Mouse (Mus musculus) gastrocnemius, postnatal 25 days (tissue): ENCODE data around the gene March6. TPM values are rescaled to one million over a fixed set of nuclear protein-coding genes. Genes with fewer than 3 reads are reported as not detected.

Source experiments
- DNase-seq: peaks from one replicate; pipeline ENCODE4 v3.0.0; 2022
- total RNA-seq, 2 experiments: library from RNA; stranded (reverse); gene quantifications; 1 replicate in 1 of 2; 2 replicates in 1 of 2; pipeline ENCODE4 v1.2.3; 2021

March6 gene
- total RNA-seq, 2 experiments from 2014 or later, result 94.5 to 100 TPM

DNA sequence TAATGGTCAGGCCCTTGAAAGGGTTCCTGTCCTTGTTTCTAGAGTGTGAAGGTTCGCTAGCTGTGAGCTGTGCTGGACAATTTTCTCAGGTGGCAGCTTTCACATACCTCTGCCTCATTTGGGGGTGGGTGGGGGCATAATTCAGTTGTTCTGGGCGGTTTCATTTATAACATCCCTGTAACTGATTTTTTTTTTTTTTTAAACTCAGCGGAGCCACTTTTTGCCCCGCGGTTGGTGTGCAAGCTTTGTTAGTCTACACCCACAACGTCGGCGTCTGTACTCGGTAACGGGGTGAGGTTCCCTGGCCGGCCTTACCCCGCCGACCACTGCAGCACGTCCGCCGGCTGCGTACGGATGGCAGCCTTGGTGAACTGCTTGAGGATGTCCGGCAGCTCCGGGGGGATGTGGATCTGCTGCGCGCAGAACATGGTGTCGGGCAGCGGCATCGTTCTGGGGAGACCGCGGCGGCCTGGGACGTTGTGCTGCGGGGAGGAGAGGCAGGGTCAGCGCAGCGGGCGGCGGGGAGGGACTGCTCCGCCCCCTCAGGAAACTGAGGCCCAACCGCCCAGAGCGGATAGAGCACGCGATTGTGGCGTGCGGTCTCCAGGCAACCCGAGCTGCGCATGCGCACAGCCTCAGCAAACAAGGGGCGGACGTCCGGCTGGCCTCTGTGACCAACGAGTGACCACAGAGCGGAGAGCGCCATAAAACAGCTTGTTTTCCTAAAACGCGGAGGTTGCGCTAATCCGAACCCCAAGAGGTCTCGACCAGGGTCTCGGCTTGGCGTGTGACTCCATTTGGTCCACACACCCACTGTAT lies 77.5 kb downstream of the March6 start, which contains the start of gene Ropn1l:
Ropn1l (minus strand) TSS at position 640 of the 819 bp plus-strand sequence.
- DNase-seq, result peak; percentile 91

DNA sequence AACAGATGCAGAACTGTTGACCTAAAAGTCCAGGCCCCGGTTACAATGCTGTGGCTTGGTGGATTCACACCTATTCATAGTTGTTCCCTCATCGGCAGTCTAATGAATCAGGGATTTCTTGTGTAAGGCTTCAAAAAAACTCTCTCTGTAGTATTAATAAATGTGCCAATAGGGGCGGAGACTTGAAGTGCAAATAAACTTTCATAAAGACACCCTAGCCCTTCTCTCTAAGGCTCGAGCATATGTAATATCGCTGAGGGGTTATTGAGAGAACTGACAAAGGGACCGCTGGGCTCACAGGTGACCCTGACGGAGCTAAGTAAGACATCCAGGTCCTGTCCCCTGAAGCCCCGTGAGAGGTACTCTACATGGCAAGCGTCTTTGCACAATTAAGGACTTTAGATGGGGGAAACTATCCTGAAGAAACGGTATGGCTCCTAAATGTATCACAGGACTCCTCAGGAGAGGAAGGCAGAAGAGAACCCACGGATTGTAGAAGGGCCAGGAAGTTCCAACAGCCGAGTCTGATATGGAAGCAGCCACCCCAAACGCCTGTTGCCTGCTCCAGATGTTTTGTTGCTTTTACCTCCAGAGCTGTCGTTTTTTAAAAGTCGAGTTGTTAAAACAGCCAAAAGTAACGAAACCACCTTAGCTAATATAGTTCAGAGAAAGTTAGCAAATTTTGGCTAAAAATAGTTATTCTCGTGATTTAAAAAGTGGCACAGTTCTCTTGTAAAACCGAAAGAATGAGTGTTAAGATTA lies 78.3 kb downstream of the March6 start:
- no peak for DNase-seq

DNA sequence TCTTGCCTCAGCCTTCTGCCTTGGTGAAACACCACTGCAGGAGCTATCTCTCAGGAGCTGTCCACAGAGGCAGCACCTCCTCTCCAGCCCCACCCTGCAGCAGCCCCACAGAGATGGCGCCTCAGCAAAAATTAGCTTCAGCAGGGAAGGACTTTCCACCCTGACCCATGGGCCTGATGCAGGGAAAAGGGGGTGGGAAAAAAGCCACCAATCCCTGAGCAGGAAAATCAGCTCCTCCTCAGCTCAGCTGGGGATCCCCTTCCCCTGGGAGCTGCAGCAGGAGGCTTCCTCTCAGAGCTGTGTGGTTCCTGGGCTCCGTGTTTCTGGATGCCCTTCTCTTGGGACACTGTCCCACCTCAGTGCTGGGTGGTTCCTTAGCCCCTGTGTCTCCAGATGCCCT lies 81.1 kb downstream of the March6 start:
- DNase-seq, result no peak

DNA sequence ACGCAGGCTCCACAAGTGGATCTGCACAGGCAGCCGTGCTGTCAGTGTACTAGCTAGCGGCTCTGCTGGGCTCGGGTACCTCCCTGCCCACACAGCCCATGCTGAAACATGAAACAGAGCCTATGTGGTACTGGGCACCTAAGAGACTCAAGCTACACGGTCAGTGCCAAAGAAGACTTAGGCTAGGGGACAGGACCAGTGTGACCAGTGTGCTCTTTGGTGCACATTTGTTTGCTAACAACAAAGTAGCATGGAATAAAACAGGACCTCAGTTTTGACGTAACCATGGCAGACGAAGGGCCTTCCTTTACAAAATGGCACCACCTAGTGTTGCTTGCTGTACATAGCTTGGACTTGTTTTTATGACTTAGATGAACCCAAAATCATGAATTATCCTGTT lies 83.7 kb downstream of the March6 start:
- DNase-seq, result no peak

DNA sequence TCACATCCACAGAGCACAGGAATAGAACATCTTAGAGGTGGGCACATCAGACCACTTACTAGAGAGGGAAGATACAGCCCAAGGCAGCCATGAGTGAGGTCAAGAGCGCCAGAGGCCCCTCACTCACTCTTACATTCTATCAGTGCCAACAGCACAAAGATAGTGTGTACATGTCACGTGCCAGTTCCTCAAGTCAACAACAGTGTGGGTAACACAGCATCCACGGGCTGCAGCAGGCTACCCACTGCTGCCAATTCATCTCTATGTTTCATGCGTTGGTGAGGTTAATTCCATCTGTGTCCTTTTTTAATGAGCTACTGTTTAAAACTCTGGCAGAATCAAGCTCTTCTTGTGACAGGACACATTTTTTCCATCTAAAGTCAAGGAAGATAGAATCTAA lies 88.2 kb downstream of the March6 start:
- no peak for DNase-seq

DNA sequence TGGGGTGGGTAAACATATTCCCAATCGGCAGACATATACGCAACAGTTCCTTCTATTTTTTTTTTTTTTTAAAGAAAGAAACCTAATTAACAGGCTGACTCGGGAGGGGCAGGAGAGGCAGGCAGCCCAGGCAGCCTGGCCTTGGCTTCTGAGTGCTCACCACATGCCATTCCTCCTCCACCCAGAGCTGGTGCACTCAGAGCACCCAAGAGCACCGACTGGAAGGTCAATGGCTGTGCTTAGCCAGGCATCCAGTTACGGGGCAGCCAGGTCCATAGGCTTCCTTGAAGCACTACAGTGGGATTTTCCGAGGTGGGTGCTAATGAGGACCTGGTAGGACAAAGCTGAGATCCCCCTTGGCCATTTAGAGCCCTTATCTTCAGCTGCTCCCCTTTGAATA lies 88.9 kb downstream of the March6 start:
- DNase-seq, result no peak

DNA sequence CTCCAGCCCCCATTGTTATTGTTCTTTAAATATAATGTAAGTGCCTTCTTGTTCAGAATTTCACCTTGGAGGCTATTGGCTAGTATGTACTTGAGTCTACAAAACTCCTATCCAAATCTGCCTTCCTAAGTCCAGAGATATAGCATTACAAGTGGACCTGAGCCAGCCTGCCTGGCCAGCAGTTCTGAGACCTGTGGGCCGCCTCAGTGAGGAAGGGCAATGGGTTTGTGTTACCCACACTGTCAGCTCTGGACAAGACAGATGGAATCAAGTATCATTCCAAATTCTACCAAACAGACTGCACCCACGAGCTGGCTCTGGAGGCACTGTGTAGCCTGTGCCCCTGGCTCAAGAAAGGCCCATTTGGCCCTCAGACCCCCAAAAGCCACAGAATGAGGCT lies 94.0 kb downstream of the March6 start:
- peak; percentile 54 for DNase-seq

DNA sequence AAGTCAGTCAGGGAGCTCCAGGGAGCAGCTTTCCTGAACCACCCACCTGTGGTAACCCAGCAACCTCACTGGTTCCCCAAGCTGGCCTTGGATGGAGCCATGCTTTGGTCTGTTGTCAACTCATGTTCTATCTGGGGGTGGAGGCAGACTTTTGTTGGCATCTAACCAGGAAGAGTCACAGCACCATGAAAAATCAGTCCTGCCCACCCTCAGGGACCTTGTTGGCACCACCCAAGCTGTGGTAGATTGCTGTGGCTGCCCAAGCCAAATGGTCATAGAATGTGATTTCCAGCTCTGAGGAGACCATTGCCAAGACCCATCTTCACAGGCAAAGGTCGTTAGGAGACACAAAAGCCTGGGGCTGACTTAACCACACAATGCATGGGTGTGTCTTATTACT lies 94.8 kb downstream of the March6 start:
- DNase-seq, result no peak

DNA sequence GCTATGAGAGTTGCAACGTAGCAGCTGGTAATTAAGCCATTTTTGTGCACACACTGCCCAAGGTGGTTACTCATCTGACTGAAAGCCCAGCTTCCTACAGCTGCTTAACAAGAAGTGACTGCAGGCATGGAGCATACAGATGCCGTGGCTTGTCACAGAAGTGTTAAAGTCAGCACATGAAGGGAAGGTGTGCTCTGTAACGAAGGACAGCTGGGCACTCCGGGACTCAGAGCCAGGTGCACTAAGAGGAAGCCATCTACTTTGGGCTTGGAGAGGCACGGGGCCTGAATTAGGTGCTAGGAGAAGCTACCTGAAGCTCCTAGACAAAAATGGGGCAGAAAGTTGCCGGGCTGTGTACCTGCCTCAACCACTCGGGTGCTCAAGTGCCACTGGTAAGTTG lies 97.1 kb downstream of the March6 start:
- DNase-seq, result no peak

DNA sequence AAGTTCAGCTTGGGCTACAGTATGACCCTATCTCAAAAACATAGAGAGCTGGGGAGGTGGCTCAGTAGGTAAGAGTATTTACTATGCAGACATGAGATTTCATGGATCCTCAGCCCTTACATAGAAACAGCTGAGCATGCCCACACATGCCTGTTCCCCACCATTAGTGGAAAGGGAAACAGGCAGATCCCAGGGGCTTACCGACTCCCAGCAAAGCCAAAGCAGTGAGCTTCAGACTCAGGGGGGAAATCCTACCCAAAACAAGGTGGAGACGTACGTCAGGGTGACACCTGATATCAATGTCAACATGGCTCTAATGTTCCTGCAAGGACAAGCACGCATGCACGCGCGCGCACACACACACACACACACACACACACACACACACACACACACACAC lies 99.0 kb downstream of the March6 start:
- no peak for DNase-seq

DNA sequence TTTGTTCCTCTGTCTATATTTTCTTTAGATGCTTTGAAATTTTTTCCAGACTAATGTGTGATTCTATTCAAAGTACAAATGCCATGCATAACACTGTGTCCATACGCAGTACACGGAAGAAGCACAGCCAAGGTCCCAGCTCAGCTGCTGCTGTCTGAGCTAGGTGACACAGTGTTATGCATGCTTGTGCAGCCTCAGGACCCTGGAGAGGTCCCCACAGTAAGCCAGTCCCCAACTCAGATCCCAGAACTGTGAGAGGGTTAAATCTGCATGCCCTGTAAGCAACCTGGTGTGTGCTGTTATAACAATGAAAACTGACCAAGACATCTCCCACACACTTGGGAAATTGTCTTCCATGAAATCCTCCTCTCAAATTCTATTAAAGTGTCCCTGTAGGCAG lies 100.8 kb downstream of the March6 start:
- no peak for DNase-seq

DNA sequence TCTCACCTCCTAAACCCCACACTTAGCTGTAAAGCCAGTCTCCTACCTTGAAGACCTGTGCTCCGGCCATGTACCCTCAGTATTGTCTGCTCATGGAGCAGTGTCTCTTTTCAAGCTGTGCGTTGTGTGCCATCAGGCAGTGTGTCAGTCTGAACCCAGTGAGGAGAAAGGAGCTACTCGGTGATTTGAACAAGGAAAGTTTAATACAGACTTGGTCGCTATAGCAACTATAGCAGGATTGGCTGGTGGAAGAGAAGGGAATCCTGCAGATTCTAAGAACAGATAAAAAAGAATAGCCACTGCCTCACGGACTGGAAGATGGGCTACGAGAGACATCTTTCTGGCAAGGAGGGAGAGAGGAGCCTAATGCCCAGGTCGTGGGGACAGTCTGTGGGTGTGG lies 101.4 kb downstream of the March6 start:
- DNase-seq, result no peak

DNA sequence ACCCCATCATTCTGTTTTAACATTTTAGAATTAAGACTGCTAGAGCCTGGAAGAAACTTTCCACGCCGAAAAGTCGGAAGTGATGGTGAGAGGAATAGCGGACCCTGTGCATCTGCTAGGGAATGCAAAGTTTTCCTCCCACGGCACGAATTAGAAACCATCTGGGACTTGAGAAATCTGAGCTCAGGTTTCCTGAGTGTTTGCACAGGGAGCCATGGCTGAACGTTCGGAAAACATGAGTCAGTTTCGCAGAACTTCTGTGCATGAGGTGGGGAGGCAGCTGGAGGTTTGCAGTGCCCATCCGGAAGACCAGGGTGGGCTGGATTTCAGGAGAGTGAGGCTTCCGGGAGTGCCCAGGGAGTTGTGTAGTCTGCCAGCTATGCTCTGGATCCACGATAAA lies 102.3 kb downstream of the March6 start:
- no peak for DNase-seq

DNA sequence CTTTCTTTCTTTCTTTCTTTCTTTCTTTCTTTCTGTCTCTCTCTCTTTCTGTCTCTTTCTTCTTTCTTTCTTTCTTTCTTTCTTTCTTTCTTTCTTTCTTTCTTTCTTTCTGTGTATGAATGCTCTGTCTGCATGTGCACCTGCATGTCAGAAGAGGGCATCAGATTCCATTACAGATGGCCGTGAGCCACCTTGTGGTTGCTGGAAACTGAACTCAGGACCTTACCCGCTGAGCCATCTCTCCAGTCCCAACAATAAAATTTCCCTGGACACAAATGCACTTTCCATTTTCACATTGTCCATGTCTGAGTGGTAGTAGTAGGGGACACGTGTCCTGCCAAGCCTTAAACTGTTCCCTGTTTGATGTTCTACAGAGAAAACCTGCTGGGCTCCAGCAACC lies 103.5 kb downstream of the March6 start:
- DNase-seq, result no peak

DNA sequence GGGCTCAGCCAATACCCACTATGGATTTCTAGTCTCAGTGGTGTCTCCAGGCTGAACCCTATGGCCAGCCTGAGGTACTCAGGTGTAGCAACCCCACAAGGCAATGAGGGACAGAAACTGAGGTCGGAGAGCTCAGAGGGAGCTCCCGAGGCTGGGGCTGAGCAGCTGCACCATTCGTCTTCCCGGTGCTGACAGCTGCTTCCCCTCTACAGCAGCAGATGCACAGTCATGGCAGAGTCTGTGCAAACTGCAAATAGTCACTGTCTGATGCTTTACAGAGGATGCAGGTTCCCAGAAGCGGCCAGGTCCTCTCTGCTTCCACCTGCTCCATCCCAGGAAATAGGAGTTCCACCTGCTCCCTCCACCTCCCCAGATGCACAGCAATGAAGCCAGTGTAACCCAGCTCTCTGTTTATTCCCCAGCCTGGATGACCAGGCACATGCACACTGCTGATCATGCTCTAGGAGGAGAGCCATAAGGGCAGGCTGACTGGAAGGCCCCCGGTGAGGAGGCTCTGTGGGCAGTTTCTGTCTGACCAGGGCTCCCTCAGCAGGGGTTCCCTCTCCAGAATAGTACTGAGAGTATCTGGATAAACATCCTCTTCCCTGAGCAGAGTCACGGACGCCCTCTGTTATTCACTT lies 104.7 kb downstream of the March6 start:
- DNase-seq, result no peak

DNA sequence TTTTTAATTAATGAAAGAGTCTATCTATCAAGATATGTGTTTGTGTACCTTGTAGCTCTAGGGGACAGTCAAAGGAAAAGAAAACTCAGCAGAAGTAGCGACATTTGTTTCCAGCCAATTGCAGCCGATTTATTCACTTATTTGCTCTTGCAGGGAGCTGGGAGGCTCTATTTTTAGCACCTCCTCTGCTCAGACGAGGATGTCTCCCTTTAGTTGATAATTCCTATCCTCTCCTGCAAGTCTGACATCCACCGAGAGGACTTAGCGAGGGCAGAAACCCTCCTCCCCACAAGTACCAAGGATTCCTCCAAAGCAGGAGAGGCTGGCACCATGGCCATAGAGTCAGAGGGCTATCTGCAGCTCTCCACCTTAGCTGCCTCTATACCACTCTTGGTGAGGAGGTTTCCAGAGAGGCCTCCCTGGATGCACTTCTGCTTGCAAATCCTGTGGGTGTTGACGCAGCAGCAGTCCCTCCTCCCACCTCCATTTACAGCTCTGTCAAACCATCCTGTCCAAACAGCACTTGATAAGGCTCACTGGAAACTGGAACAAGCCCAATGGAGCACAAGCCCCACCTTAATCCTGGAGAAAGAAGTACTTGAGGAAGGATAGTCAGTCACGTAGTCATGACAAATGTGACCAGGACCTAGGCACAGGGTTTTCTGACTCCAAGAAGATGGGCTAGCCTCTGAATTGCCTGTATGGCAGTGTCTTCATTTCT lies 108.0 kb downstream of the March6 start:
- no peak for DNase-seq

DNA sequence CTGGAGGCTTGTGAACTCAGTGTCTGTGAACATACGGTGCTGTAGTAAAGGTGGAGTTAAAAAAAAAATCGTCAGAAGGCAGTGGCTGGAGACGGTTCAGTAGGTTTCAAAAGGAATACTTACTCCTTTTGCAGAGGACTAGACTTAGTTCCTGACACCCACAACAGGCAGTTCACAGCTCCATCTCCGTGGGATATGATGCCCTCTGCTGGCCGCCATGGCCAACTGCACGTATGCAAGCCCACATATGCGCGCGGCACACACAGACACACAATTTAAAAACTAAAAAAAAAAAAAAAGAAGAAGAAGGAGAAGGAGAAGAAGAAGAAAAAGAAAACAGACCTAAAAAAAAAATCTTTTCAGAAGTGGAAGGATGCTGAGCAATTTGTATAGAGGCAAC lies 111.8 kb downstream of the March6 start:
- no peak for DNase-seq

DNA sequence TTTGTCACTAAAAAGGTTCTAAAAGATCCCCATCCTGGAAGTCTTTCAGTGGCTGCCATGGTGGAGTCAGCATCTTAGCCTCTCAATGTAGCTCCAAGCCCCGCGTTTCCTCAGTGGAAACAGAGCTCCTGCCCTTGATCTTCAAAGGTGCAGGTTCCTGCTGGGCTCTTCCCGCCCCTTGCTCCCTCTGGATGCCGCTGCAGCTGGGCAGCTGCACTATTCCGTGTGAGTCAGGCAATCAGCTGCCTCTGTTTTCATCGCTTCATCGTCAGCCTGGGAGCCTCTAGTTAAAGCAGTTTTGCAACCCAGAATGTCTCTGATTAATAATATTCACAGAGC lies 112.2 kb downstream of the March6 start:
- no peak for DNase-seq

DNA sequence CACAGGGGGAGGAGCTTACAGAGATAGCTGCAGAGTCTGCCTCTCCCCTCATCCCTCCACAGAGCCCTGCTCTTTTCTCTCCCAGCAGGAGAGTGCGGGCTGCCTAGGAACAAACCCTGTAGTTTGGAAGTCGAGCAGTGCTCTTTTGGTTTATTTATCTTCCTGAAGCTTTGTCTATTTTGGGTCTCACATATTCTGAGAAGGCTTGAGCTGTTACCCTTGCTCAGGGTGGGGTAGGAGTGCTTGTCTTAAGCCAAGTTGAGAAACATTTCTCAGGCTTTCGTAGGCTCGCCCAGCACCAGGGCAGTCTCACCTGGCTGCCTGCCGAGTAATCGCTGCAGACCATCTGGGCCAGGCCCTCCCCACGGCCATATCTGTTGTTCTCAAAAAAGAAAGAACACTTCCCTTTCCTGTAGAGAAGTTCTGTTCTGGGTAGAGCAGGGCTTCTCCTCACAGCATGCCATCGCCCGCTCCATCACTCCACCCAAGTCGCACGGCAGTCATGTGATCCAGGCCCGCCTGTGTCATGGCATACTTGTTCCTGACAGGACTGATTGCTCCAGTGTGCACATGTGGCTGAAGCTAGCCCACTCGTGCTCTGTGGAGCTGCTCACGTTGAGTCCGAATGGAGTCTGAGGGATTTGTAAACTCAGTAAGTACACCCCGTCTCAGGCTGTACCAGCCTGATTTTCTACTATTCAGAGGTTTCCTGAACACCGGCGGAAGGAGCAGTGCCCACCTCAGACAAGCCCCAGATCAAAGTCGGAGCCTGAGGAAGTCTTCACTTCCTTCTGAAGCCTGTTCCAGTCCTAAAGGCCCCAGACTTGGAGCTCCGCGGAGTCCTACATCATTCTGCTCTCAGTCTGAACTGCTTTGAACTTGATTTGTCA lies 112.8 kb downstream of the March6 start:
- DNase-seq, result peak; percentile 20

DNA sequence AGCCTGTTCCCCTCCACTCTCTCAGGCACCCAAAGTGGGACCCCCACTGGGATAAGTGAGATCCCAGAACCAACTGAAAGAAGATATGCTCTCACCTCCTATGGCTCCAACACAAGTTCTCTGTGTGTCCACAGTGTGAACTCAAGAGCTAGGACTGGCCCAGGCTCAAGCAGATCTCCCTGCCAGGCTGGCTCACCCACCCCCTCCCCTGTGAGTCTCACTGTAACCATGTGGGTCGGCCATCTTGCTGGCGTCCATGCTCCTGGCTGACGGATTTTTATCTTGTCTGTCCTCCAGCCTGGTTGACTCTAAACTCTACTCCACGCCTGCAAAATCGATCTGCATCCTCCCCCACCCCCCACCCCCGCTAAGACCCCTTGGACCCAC lies 113.5 kb downstream of the March6 start:
- no peak for DNase-seq

DNA sequence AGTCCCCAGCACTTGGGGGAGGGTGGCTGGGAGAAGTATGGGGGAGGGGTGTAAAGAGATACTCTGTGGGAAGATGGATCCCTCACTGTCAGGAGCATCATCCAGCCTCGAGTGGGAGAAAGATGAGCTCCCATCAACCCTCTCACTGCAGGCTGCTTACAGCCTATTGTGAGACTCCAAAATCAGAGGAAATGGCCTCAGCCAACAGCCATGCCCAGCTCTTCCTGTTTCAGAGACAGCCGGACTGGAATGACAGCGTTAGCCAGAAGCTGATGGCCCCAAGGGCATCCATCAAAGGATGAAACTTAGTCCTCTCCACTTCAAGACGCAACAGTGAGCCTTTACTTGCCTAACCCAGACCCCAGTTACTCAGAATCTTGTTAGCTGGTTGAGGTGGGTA lies 115.7 kb downstream of the March6 start:
- DNase-seq, result no peak
